Mouse (Mus musculus): ENCODE data around the gene Hrh2. TPM values are rescaled to one million over a fixed set of nuclear protein-coding genes. Genes with fewer than 3 reads are reported as not detected.

The Hrh2 gene
- polyA plus RNA-seq, 1 experiment from 2014 or later: 0.04 TPM

- no peaks in the 10 kb centered on the region for H3K27me3 ChIP-seq (ENCODE audit: control insufficient read depth, insufficient read depth, low read length)
- no peaks in the 10 kb centered on the region; the same call in 1 of the 2 replicates for H3K4me1 ChIP-seq (ENCODE audit: control insufficient read depth, insufficient read depth, low read length)
- no peaks in the 10 kb centered on the region for H3K36me3 ChIP-seq (ENCODE audit: control insufficient read depth, insufficient read depth, low read length)
- H3K4me2 ChIP-seq: no peak overlapping the region
- no peaks in the 10 kb centered on the region for H3K9me3 ChIP-seq (replicated peaks; ENCODE audit: control insufficient read depth, low read length)
- H3K9ac ChIP-seq (ENCODE audit: low read depth, low read length): no peak overlapping the region
- ATAC-seq (replicated peaks; ENCODE audit: insufficient number of reproducible peaks, low FRiP score, low TSS enrichment): no peak
- no peak overlapping the region for H3K27ac ChIP-seq (ENCODE audit: low read depth, low read length)
- H3K4me3 ChIP-seq (ENCODE audit: low read depth, low read length): no peak overlapping the region
- 80% methylated on average over 6 of the region's 6 CpGs for WGBS (ENCODE audit: insufficient replicate concordance)
Measured at GRCm38 (mm10) chr13:54170288-54170687, 21.6 kb upstream of the Hrh2 start.

GRCm38 (mm10) chr13:54171346-54171745 lies 20.6 kb upstream of the Hrh2 start:
- H3K9me3 ChIP-seq (replicated peaks; ENCODE audit: control insufficient read depth, low read length): no peaks in the 10 kb centered on the region
- H3K27me3 ChIP-seq (ENCODE audit: control insufficient read depth, insufficient read depth, low read length): no peaks in the 10 kb centered on the region
- no peak overlapping the region for H3K4me2 ChIP-seq
- no peak for ATAC-seq (replicated peaks; ENCODE audit: insufficient number of reproducible peaks, low FRiP score, low TSS enrichment)
- H3K27ac ChIP-seq (ENCODE audit: low read depth, low read length): no peak overlapping the region
- 75% methylated on average over 10 of the region's 10 CpGs for WGBS (ENCODE audit: insufficient replicate concordance)
- no peak overlapping the region for H3K4me3 ChIP-seq (ENCODE audit: low read depth, low read length)
- no peak overlapping the region for H3K9ac ChIP-seq (ENCODE audit: low read depth, low read length)
- no peaks in the 10 kb centered on the region for H3K36me3 ChIP-seq (ENCODE audit: control insufficient read depth, insufficient read depth, low read length)
- H3K4me1 ChIP-seq (ENCODE audit: control insufficient read depth, insufficient read depth, low read length): no peaks in the 10 kb centered on the region

GRCm38 (mm10) chr13:54171761-54172160 lies 20.2 kb upstream of the Hrh2 start:
- no peak overlapping the region for H3K4me3 ChIP-seq (ENCODE audit: low read depth, low read length)
- WGBS (ENCODE audit: insufficient replicate concordance): 52% methylated on average over 3 of the region's 3 CpGs
- H3K27me3 ChIP-seq (ENCODE audit: control insufficient read depth, insufficient read depth, low read length): no peaks in the 10 kb centered on the region
- H3K36me3 ChIP-seq (ENCODE audit: control insufficient read depth, insufficient read depth, low read length): no peaks in the 10 kb centered on the region
- ATAC-seq (replicated peaks; ENCODE audit: insufficient number of reproducible peaks, low FRiP score, low TSS enrichment): no peak
- no peak overlapping the region for H3K4me2 ChIP-seq
- no peaks in the 10 kb centered on the region for H3K4me1 ChIP-seq (ENCODE audit: control insufficient read depth, insufficient read depth, low read length)
- no peak overlapping the region for H3K9ac ChIP-seq (ENCODE audit: low read depth, low read length)
- H3K27ac ChIP-seq (ENCODE audit: low read depth, low read length): no peak overlapping the region
- H3K9me3 ChIP-seq (replicated peaks; ENCODE audit: control insufficient read depth, low read length): no peaks in the 10 kb centered on the region

GRCm38 (mm10) chr13:54173941-54174340 lies 18.0 kb upstream of the Hrh2 start:
- Histone ChIP-seq H3K4me3 (ENCODE audit: low read depth, low read length) (no peak overlapping the region), H3K27me3 (ENCODE audit: control insufficient read depth, insufficient read depth, low read length) (no peaks in the 10 kb centered on the region), H3K36me3 (ENCODE audit: control insufficient read depth, insufficient read depth, low read length) (no peaks in the 10 kb centered on the region), H3K4me1 (ENCODE audit: control insufficient read depth, insufficient read depth, low read length) (peaks cover 8% of the 10 kb centered on the region), H3K9me3 (replicated peaks; ENCODE audit: control insufficient read depth, low read length) (no peaks in the 10 kb centered on the region), H3K9ac (ENCODE audit: low read depth, low read length) (no peak overlapping the region), H3K27ac (ENCODE audit: low read depth, low read length) (no peak overlapping the region), H3K4me2 (no peak overlapping the region)
- 98% methylated on average over 2 of the region's 2 CpGs for WGBS (ENCODE audit: insufficient replicate concordance)
- ATAC-seq (replicated peaks; ENCODE audit: insufficient number of reproducible peaks, low FRiP score, low TSS enrichment): no peak

- Histone ChIP-seq H3K27ac (ENCODE audit: low read depth, low read length) (no peak overlapping the region), H3K4me3 (ENCODE audit: low read depth, low read length) (no peak overlapping the region), H3K9me3 (replicated peaks; ENCODE audit: control insufficient read depth, low read length) (no peaks in the 10 kb centered on the region), H3K27me3 (ENCODE audit: control insufficient read depth, insufficient read depth, low read length) (no peaks in the 10 kb centered on the region), H3K36me3 (ENCODE audit: control insufficient read depth, insufficient read depth, low read length) (no peaks in the 10 kb centered on the region), H3K4me2 (no peak overlapping the region), H3K4me1 (ENCODE audit: control insufficient read depth, insufficient read depth, low read length) (peaks cover 8% of the 10 kb centered on the region), H3K9ac (ENCODE audit: low read depth, low read length) (no peak overlapping the region)
- no peak for ATAC-seq (replicated peaks; ENCODE audit: insufficient number of reproducible peaks, low FRiP score, low TSS enrichment)
- WGBS (ENCODE audit: insufficient replicate concordance): 78% methylated on average over 4 of the region's 4 CpGs
Measured at GRCm38 (mm10) chr13:54174703-54175102, 17.2 kb upstream of the Hrh2 start.

- WGBS (ENCODE audit: insufficient replicate concordance): 64% methylated on average over 8 of the region's 8 CpGs
- Histone ChIP-seq H3K4me3 (ENCODE audit: low read depth, low read length) (no peak overlapping the region), H3K27me3 (ENCODE audit: control insufficient read depth, insufficient read depth, low read length) (no peaks in the 10 kb centered on the region)
Measured at GRCm38 (mm10) chr13:54175426-54175825, 16.5 kb upstream of the Hrh2 start.

GRCm38 (mm10) chr13:54176406-54177020 lies 15.4 kb upstream of the Hrh2 start:
- 79% methylated on average over 4 of the region's 4 CpGs for WGBS (ENCODE audit: insufficient replicate concordance)

More at GRCm38 (mm10) chr13:54175426-54175825, 16.5 kb upstream of the Hrh2 start:
- Histone ChIP-seq H3K4me2 (no peak overlapping the region), H3K9me3 (replicated peaks; ENCODE audit: control insufficient read depth, low read length) (no peaks in the 10 kb centered on the region), H3K27ac (ENCODE audit: low read depth, low read length) (no peak overlapping the region), H3K9ac (ENCODE audit: low read depth, low read length) (no peak overlapping the region), H3K4me1 (ENCODE audit: control insufficient read depth, insufficient read depth, low read length) (peaks cover 8% of the 10 kb centered on the region), H3K36me3 (ENCODE audit: control insufficient read depth, insufficient read depth, low read length) (no peaks in the 10 kb centered on the region)
- ATAC-seq (replicated peaks; ENCODE audit: insufficient number of reproducible peaks, low FRiP score, low TSS enrichment): no peak

GRCm38 (mm10) chr13:54177346-54177745 lies 14.6 kb upstream of the Hrh2 start:
- Histone ChIP-seq H3K9me3 (replicated peaks; ENCODE audit: control insufficient read depth, low read length) (no peaks in the 10 kb centered on the region), H3K4me3 (ENCODE audit: low read depth, low read length) (no peak overlapping the region), H3K36me3 (ENCODE audit: control insufficient read depth, insufficient read depth, low read length) (no peaks in the 10 kb centered on the region), H3K27ac (ENCODE audit: low read depth, low read length) (no peak overlapping the region), H3K9ac (ENCODE audit: low read depth, low read length) (no peak overlapping the region), H3K4me1 (ENCODE audit: control insufficient read depth, insufficient read depth, low read length) (peaks cover 8% of the 10 kb centered on the region), H3K27me3 (ENCODE audit: control insufficient read depth, insufficient read depth, low read length) (no peaks in the 10 kb centered on the region), H3K4me2 (no peak overlapping the region)
- no peak for ATAC-seq (replicated peaks; ENCODE audit: insufficient number of reproducible peaks, low FRiP score, low TSS enrichment)
- WGBS (ENCODE audit: insufficient replicate concordance): 70% methylated on average over 2 of the region's 2 CpGs

More at GRCm38 (mm10) chr13:54176406-54177020, 15.4 kb upstream of the Hrh2 start:
- Histone ChIP-seq H3K9me3 (replicated peaks; ENCODE audit: control insufficient read depth, low read length) (no peaks in the 10 kb centered on the region), H3K27ac (ENCODE audit: low read depth, low read length) (no peak overlapping the region), H3K27me3 (ENCODE audit: control insufficient read depth, insufficient read depth, low read length) (no peaks in the 10 kb centered on the region), H3K36me3 (ENCODE audit: control insufficient read depth, insufficient read depth, low read length) (no peaks in the 10 kb centered on the region), H3K4me2 (no peak overlapping the region), H3K4me3 (ENCODE audit: low read depth, low read length) (no peak overlapping the region), H3K9ac (ENCODE audit: low read depth, low read length) (no peak overlapping the region), H3K4me1 (ENCODE audit: control insufficient read depth, insufficient read depth, low read length) (peaks cover 8% of the 10 kb centered on the region)
- no peak for ATAC-seq (replicated peaks; ENCODE audit: insufficient number of reproducible peaks, low FRiP score, low TSS enrichment)

- 55% methylated on average over 5 of the region's 5 CpGs for WGBS (ENCODE audit: insufficient replicate concordance)
- no peak for ATAC-seq (replicated peaks; ENCODE audit: insufficient number of reproducible peaks, low FRiP score, low TSS enrichment)
- H3K9me3 ChIP-seq (replicated peaks; ENCODE audit: control insufficient read depth, low read length): no peaks in the 10 kb centered on the region
Measured at GRCm38 (mm10) chr13:54178647-54179046, 13.3 kb upstream of the Hrh2 start.

More at GRCm38 (mm10) chr13:54178647-54179046, 13.3 kb upstream of the Hrh2 start:
- H3K36me3 ChIP-seq (ENCODE audit: control insufficient read depth, insufficient read depth, low read length): no peaks in the 10 kb centered on the region
- no peak overlapping the region for H3K4me3 ChIP-seq (ENCODE audit: low read depth, low read length)
- peaks cover 8% of the 10 kb centered on the region for H3K4me1 ChIP-seq (ENCODE audit: control insufficient read depth, insufficient read depth, low read length)
- H3K9ac ChIP-seq (ENCODE audit: low read depth, low read length): no peak overlapping the region
- no peaks in the 10 kb centered on the region for H3K27me3 ChIP-seq (ENCODE audit: control insufficient read depth, insufficient read depth, low read length)
- H3K4me2 ChIP-seq: no peak overlapping the region
- H3K27ac ChIP-seq (ENCODE audit: low read depth, low read length): no peak overlapping the region
